Mouse (Mus musculus): ENCODE results near the gene Ctnna3. TPM values are rescaled to one million over a fixed set of nuclear protein-coding genes. Genes with fewer than 3 reads are reported as not detected.

Ctnna3 gene
- not detected in 2 replicates for total RNA-seq (2012; rRNA removed)
- polyA plus RNA-seq (2012; ENCODE audit: insufficient read depth in 1 of 2, insufficient read length in 2 of 2, low read depth in 1 of 2, low replicate concordance in 2 of 2, missing spikeins in 1 of 2) = not detected

GRCm38 (mm10) chr10:63429785-63430305, at the start of gene Ctnna3:
Ctnna3 (plus strand) TSS chr10:63430098.
- Histone ChIP-seq H3K27me3 (ENCODE audit: control insufficient read depth in 1 of 2, insufficient read depth in 2 of 2, low read length in 2 of 2) (no peaks in the 10 kb centered on the region), H3K79me2 (ENCODE audit: control insufficient read depth, insufficient read depth, low read length, poor library complexity) (no peaks in the 10 kb centered on the region; the same call in 1 of the 2 replicates), H3K9me3 (replicated peaks; ENCODE audit: insufficient read depth, low read length) (no peaks in the 10 kb centered on the region), H3K4me3 (ENCODE audit: control insufficient read depth in 1 of 2, insufficient read depth in 1 of 2, low read depth in 2 of 2, low read length in 2 of 2) (peak within 1 kb of the TSS; percentile 59 to 73), H3K27ac (ENCODE audit: control insufficient read depth, low read depth, low read length) (peak within 1 kb of the TSS; percentile 82), H3K9ac (ENCODE audit: control insufficient read depth, low read depth, low read length, poor library complexity, severe bottlenecking) (peak within 1 kb of the TSS; percentile 88), H3K36me3 (ENCODE audit: control insufficient read depth in 1 of 2, insufficient read depth in 2 of 2, low read length in 2 of 2) (peaks cover 0 to 33% of the 10 kb centered on the region in 2 experiments; a peak in 2 of 4 replicates), H3K4me1 (ENCODE audit: control insufficient read depth in 1 of 2, insufficient read depth in 2 of 2, low read length in 2 of 2) (peaks cover 17 to 32% of the 10 kb centered on the region in 2 experiments)
- peak; percentile 97 for DNase-seq (ENCODE audit: low read depth, low spot score)
- peak; percentile 81 for TF ChIP-seq NELFE (IDR thresholded peaks at IDR 0.05; ENCODE audit: low read depth, low read length)
- peak; percentile 24 for TF ChIP-seq MYC (IDR thresholded peaks at IDR 0.05; ENCODE audit: low read depth, low read length)
- TF ChIP-seq USF1 (IDR thresholded peaks at IDR 0.05; ENCODE audit: low read depth, low read length) = peak; percentile 96
- 0 out of 4 replicates have a peak, but pooled peaks of 1 of the 2 experiments have one; percentile 14 for TF ChIP-seq EP300 (IDR thresholded peaks at IDR 0.05; ENCODE audit: low read depth in 1 of 2, low read length in 2 of 2)
- TF ChIP-seq MXI1 (IDR thresholded peaks at IDR 0.05; ENCODE audit: low read depth, low read length) = peak; percentile 83
- TF ChIP-seq ZC3H11A (IDR thresholded peaks at IDR 0.05; ENCODE audit: low read depth, low read length) = no peak
- peak; percentile 94 for TF ChIP-seq NRF1 (IDR thresholded peaks at IDR 0.05; ENCODE audit: insufficient read depth, low read depth, low read length, poor library complexity, severe bottlenecking)
- TF ChIP-seq JUND (IDR thresholded peaks at IDR 0.05; ENCODE audit: low read depth, low read length) = no peak
- 0 out of 2 replicates have a peak, but pooled peaks have one; percentile 6 for TF ChIP-seq ETS1 (IDR thresholded peaks at IDR 0.05; ENCODE audit: low read depth, low read length)
- no peak; the same call in 1 of the 2 replicates for TF ChIP-seq E2F4 (IDR thresholded peaks at IDR 0.05; ENCODE audit: borderline replicate concordance, low read depth, low read length)
- peak; percentile 84 for TF ChIP-seq POLR2AphosphoS2 (IDR thresholded peaks at IDR 0.05; ENCODE audit: low read length)
- no peak for TF ChIP-seq CHD1 (IDR thresholded peaks at IDR 0.05; ENCODE audit: low read depth, low read length)
- TF ChIP-seq POLR2AphosphoS5 (IDR thresholded peaks at IDR 0.05; ENCODE audit: borderline replicate concordance, low read depth, low read length) = no peak
- TF ChIP-seq USF2 (IDR thresholded peaks at IDR 0.05; ENCODE audit: borderline replicate concordance in 1 of 2, insufficient read depth in 1 of 2, low read depth in 1 of 2, low read length in 2 of 2) = peak; percentile 50 to 70; a peak in 3 of 4 replicates
- TF ChIP-seq CHD2 (IDR thresholded peaks at IDR 0.05; ENCODE audit: low read length) = no peak
- TF ChIP-seq UBTF (IDR thresholded peaks at IDR 0.05; ENCODE audit: borderline replicate concordance, insufficient read depth, low read depth, low read length) = 0 out of 2 replicates have a peak, but pooled peaks have one; percentile 50
- peak; percentile 2; the same call in 1 of the 2 replicates for TF ChIP-seq TCF12 (IDR thresholded peaks at IDR 0.05; ENCODE audit: low read depth, low read length)
- TF ChIP-seq TBP (IDR thresholded peaks at IDR 0.05; ENCODE audit: low read depth, low read length) = 0 out of 2 replicates have a peak, but pooled peaks have one; percentile 37
- no peak; the same call in none of the 2 replicates for TF ChIP-seq SIN3A (IDR thresholded peaks at IDR 0.05; ENCODE audit: low read length)
- no peak for TF ChIP-seq GABPA (IDR thresholded peaks at IDR 0.05; ENCODE audit: low read depth, low read length)
- TF ChIP-seq TAL1 (IDR thresholded peaks at IDR 0.05; ENCODE audit: low read length) = no peak
- TF ChIP-seq ZMIZ1 (IDR thresholded peaks at IDR 0.05; ENCODE audit: low read depth, low read length) = peak; percentile 81
- TF ChIP-seq RAD21 (IDR thresholded peaks at IDR 0.05; ENCODE audit: low read depth, low read length) = no peak
- no peak for TF ChIP-seq MAFK (IDR thresholded peaks at IDR 0.05; ENCODE audit: borderline replicate concordance, low read depth, low read length)
- peak; percentile 36; the same call in 1 of the 2 replicates for TF ChIP-seq RCOR1 (IDR thresholded peaks at IDR 0.05; ENCODE audit: low read depth, low read length)
- no peak for TF ChIP-seq CTCF (IDR thresholded peaks at IDR 0.05 in 2 of 3, conservative IDR thresholded peaks at IDR 0.05 in 1 of 3; ENCODE audit: control insufficient read depth in 1 of 3, insufficient read depth in 1 of 3, low read depth in 2 of 3, low read length in 3 of 3, poor library complexity in 1 of 3, severe bottlenecking in 1 of 3)
- TF ChIP-seq ZNF384 (IDR thresholded peaks at IDR 0.05; ENCODE audit: low read depth, low read length) = no peak
- peak; percentile 95 for TF ChIP-seq BHLHE40 (IDR thresholded peaks at IDR 0.05; ENCODE audit: borderline replicate concordance, low read depth, low read length)
- TF ChIP-seq GATA1 (IDR thresholded peaks at IDR 0.05; ENCODE audit: low read depth, low read length) = no peak
- peak; percentile 76; the same call in 1 of the 2 replicates for TF ChIP-seq MAX (IDR thresholded peaks at IDR 0.05; ENCODE audit: low read length)
- no peak for TF ChIP-seq SMC3 (IDR thresholded peaks at IDR 0.05; ENCODE audit: low read depth, low read length)
- TF ChIP-seq ZKSCAN1 (IDR thresholded peaks at IDR 0.05; ENCODE audit: low read depth, low read length) = no peak
- peak; percentile 78 to 86; a peak in 3 of 4 replicates for TF ChIP-seq POLR2A (IDR thresholded peaks at IDR 0.05; ENCODE audit: control insufficient read depth in 1 of 2, insufficient read depth in 1 of 2, low read depth in 1 of 2, low read length in 2 of 2, poor library complexity in 1 of 2)
- TF ChIP-seq HCFC1 (IDR thresholded peaks at IDR 0.05; ENCODE audit: low read depth, low read length) = peak; percentile 59
- peak; percentile 53; the same call in 1 of the 2 replicates for TF ChIP-seq ELF1 (IDR thresholded peaks at IDR 0.05; ENCODE audit: low read depth, low read length)
